ENCODE assay signal across 8 mouse cellular contexts in the genomic region with DNA sequence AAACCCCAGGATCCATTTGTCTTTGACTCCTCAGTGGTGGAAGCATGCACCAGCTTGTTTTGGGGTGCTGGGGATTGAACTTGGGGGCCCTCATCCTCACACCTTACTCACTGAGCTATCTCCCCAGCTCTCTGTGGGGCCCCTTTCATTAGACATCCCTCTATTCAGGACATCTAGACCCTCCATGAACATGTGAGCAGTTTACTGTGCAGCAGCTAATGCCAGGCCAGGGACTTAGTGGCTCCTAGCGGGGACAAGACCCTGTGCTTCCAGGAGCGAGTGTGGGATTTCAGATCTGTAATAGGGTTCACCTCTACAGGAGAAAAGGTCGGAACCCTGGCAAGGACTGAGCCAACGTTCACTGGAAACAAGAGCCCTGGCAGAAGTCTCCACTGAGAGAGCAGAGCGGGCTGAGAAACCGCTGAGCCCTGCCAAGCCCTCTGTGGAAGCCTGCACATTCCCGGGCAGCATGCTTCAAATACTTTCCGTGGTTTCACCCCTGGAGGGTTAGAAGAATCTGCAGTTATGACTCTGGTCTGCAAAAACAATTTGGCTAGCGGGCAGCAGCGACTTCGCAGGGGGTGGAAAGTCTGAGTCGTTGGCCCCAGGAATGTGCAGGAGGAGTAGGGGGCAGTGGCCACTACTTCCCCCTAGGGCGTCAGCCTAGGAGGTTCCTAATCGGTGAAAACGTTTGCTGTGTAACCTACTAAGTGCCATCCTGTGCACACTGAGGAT.
A peak's percentile ranks its signal among the peaks of the same experiment; 100 is the strongest.
DNase-seq lines count a peak whose midpoint lies in the region; ATAC-seq lines count a peak whose summit lies in the region.
"Had no signal": no experiment of that assay in that cellular context is flagged by ENCODE, and none has a peak within 500 bp of the region (broad histone marks: within the 10 kb centered on the region; RNA-seq: fewer than 3 reads in every experiment).

No protein-coding gene starts in this region.

- 9% methylated on average over 15 of the region's 15 CpGs for WGBS in embryonic facial prominence, embryonic 14.5 days
- WGBS in lung, embryonic 15.5 days, result 13% methylated on average over 15 of the region's 15 CpGs

- H3K27ac ChIP-seq in embryonic facial prominence, embryonic 14.5 days (replicated peaks; ENCODE audit: low read depth, low read length), result peak overlapping the region; percentile 59
- peak overlapping the region; percentile 78 for H3K27ac ChIP-seq in lung, embryonic 15.5 days
- H3K27ac ChIP-seq: neural tube, embryonic 12.5 days had no signal

- DNase-seq in adrenal gland, postnatal 14 days, result peak; percentile 70
- peak; percentile 96 for DNase-seq in embryonic facial prominence, embryonic 14.5 days (ENCODE audit: low spot score)
- DNase-seq in heart, postnatal 25 days (ENCODE audit: low spot score), result peak; percentile 77
- DNase-seq in testis, postnatal 14 days (ENCODE audit: low spot score), result no peak
- DNase-seq in left cerebral cortex, postnatal 36 days (ENCODE audit: low spot score in 2 of 2), result no peak
- DNase-seq in cerebellum, postnatal 4 days (ENCODE audit: low spot score in 2 of 2), result no peak

- no peaks in the 10 kb centered on the region for H3K36me3 ChIP-seq in embryonic facial prominence, embryonic 14.5 days (ENCODE audit: control insufficient read depth, insufficient read depth, low read length)
- no peaks in the 10 kb centered on the region for H3K36me3 ChIP-seq in lung, embryonic 15.5 days
- H3K36me3 ChIP-seq: neural tube, embryonic 12.5 days had no signal

- H3K4me3 ChIP-seq in embryonic facial prominence, embryonic 14.5 days (ENCODE audit: low read depth, low read length), result no peak overlapping the region
- no peak overlapping the region for H3K4me3 ChIP-seq in lung, embryonic 15.5 days
- H3K4me3 ChIP-seq: neural tube, embryonic 12.5 days had no signal

- intact Hi-C loops in heart, postnatal 25 days (cut with DNase I), result no loop called here
- intact Hi-C loops in left cerebral cortex, postnatal 36 days (cut with DNase I), result no loop called here

- H3K27me3 ChIP-seq in embryonic facial prominence, embryonic 14.5 days (replicated peaks; ENCODE audit: control insufficient read depth, insufficient read depth, low read length), result no peaks in the 10 kb centered on the region
- H3K27me3 ChIP-seq in lung, embryonic 15.5 days, result no peaks in the 10 kb centered on the region
- H3K27me3 ChIP-seq: neural tube, embryonic 12.5 days had no signal

- H3K4me2 ChIP-seq in embryonic facial prominence, embryonic 14.5 days (ENCODE audit: low read depth, low read length), result peak overlapping the region; percentile 14; the same call in 1 of the 2 replicates
- peak overlapping the region; percentile 29; the same call in 1 of the 2 replicates for H3K4me2 ChIP-seq in lung, embryonic 15.5 days
- H3K4me2 ChIP-seq: neural tube, embryonic 12.5 days had no signal

- H3K9ac ChIP-seq in embryonic facial prominence, embryonic 14.5 days (ENCODE audit: low read depth, low read length), result no peak overlapping the region
- H3K9ac ChIP-seq in lung, embryonic 15.5 days, result no peak overlapping the region
- H3K9ac ChIP-seq: neural tube, embryonic 12.5 days had no signal

- ATAC-seq in embryonic facial prominence, embryonic 14.5 days (ENCODE audit: low read depth), result peak; percentile 90
- peak; percentile 77 for ATAC-seq in lung, embryonic 15.5 days (ENCODE audit: borderline replicate concordance, extremely low read depth, low FRiP score, low TSS enrichment)

- no peaks in the 10 kb centered on the region for H3K9me3 ChIP-seq in embryonic facial prominence, embryonic 14.5 days (ENCODE audit: control insufficient read depth, low read length)
- H3K9me3 ChIP-seq in lung, embryonic 15.5 days, result no peaks in the 10 kb centered on the region
- H3K9me3 ChIP-seq: neural tube, embryonic 12.5 days had no signal

- peaks cover 23% of the 10 kb centered on the region for H3K4me1 ChIP-seq in embryonic facial prominence, embryonic 14.5 days (ENCODE audit: control insufficient read depth, insufficient read depth, low read length)
- H3K4me1 ChIP-seq in lung, embryonic 15.5 days, result peaks cover 29% of the 10 kb centered on the region

Comparison
In these comparisons a context has a peak if more than half of its experiments do, and no peak if none do; other contexts are left out.
1. DNase-seq: peak in adrenal gland, postnatal 14 days (single experiment), embryonic facial prominence, embryonic 14.5 days (single experiment) and heart, postnatal 25 days (single experiment); none in testis, postnatal 14 days (single experiment), left cerebral cortex, postnatal 36 days (0 of 2) and cerebellum, postnatal 4 days (0 of 2).